Mouse (Mus musculus): ENCODE measurements around the gene B3gnt9. TPM values are rescaled to one million over a fixed set of nuclear protein-coding genes. Genes with fewer than 3 reads are reported as not detected.

B3gnt9 gene
- total and polyA plus RNA-seq, 3 experiments = 0.57 to 4.1 (median 0.66) TPM

- dilution Hi-C loops (cut with MboI; ENCODE audit: extremely low pct_ligation_motif_present, extremely low pct_unique_long_range_greater_than_20kb, low sequenced_read_pairs) (no loop called here), in situ Hi-C loops (cut with MboI; ENCODE audit: low pct_ligation_motif_present, low pct_unique_long_range_greater_than_20kb, low sequenced_read_pairs) (no loop called here)
These were observed 48.1 kb downstream of the B3gnt9 start for GRCm38 (mm10) chr8:105206766-105207275.

DNA sequence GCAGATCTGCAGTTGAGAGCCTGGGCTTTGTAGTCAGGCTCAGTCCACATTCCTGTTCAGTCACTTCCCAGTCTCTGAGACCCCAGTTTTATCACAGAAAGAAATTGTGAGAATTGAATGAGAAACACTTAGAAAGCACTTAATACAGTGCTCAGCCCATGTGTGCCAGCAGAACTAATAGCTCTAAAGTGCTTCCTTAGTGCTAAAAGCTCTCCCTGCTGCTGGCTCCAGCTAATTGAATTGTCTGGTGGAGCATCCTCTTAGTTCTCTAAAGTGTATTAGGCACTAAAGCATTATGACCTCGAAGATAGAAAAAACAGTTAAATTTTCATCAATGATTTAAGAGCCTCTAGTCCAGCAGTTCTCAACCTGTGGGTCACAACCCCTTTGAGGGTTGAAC lies 49.2 kb downstream of the B3gnt9 start:
- dilution Hi-C loops (cut with MboI; ENCODE audit: extremely low pct_ligation_motif_present, extremely low pct_unique_long_range_greater_than_20kb, low sequenced_read_pairs) = no loop called here
- no peak overlapping the region for H3K9ac ChIP-seq (ENCODE audit: insufficient read depth, low read depth)
- no peak overlapping the region for H3K4me3 ChIP-seq (replicated peaks in 1 of 3; ENCODE audit: low read depth in 2 of 3, low read length in 2 of 3, poor library complexity in 1 of 3)
- no peak for TF ChIP-seq CHD1 (IDR thresholded peaks at IDR 0.05; ENCODE audit: low read depth, low read length)
- H3K4me1 ChIP-seq (ENCODE audit: control insufficient read depth in 1 of 2, insufficient read depth in 2 of 2) = no peaks in the 10 kb centered on the region
- DNase-seq (ENCODE audit: extremely low read depth) = no peak
- H3K9me3 ChIP-seq (replicated peaks; ENCODE audit: low read length) = no peaks in the 10 kb centered on the region
- peaks cover 21 to 73% of the 10 kb centered on the region in 2 experiments for H3K36me3 ChIP-seq (replicated peaks in 1 of 2; ENCODE audit: control insufficient read depth in 1 of 2, insufficient read depth in 1 of 2, low read length in 1 of 2)
- H3K27me3 ChIP-seq (replicated peaks) = no peaks in the 10 kb centered on the region
- no peak overlapping the region for H3K27ac ChIP-seq (ENCODE audit: insufficient read depth, low read depth)
- H3K4me2 ChIP-seq (ENCODE audit: insufficient read depth, low read depth, poor library complexity, severe bottlenecking) = no peak overlapping the region
- in situ Hi-C loops (cut with MboI; ENCODE audit: low pct_ligation_motif_present, low pct_unique_long_range_greater_than_20kb, low sequenced_read_pairs) = no loop called here
- no peaks in the 10 kb centered on the region for H3K79me2 ChIP-seq (replicated peaks; ENCODE audit: control insufficient read depth, extremely low read depth, insufficient read depth, poor library complexity, severe bottlenecking)

More at GRCm38 (mm10) chr8:105206766-105207275, 48.1 kb downstream of the B3gnt9 start:
- Histone ChIP-seq H3K4me3 (replicated peaks in 1 of 3; ENCODE audit: low read depth in 2 of 3, low read length in 2 of 3, poor library complexity in 1 of 3) (no peak overlapping the region), H3K79me2 (replicated peaks; ENCODE audit: control insufficient read depth, extremely low read depth, insufficient read depth, poor library complexity, severe bottlenecking) (no peaks in the 10 kb centered on the region), H3K9ac (ENCODE audit: insufficient read depth, low read depth) (no peak overlapping the region), H3K4me1 (ENCODE audit: control insufficient read depth in 1 of 2, insufficient read depth in 2 of 2) (no peaks in the 10 kb centered on the region), H3K9me3 (replicated peaks; ENCODE audit: low read length) (no peaks in the 10 kb centered on the region), H3K4me2 (ENCODE audit: insufficient read depth, low read depth, poor library complexity, severe bottlenecking) (no peak overlapping the region), H3K36me3 (replicated peaks in 1 of 2; ENCODE audit: control insufficient read depth in 1 of 2, insufficient read depth in 1 of 2, low read length in 1 of 2) (peaks cover 19 to 69% of the 10 kb centered on the region in 2 experiments), H3K27me3 (replicated peaks) (no peaks in the 10 kb centered on the region), H3K27ac (ENCODE audit: insufficient read depth, low read depth) (no peak overlapping the region)
- DNase-seq (ENCODE audit: extremely low read depth) = no peak
- TF ChIP-seq EP300 (IDR thresholded peaks at IDR 0.05; ENCODE audit: low read length) (no peak), POLR2AphosphoS2 (IDR thresholded peaks at IDR 0.05; ENCODE audit: low read depth, low read length) (no peak), JUN (IDR thresholded peaks at IDR 0.05; ENCODE audit: insufficient read depth, low read depth, low read length) (no peak), USF1 (IDR thresholded peaks at IDR 0.05; ENCODE audit: low read depth, low read length) (no peak), CHD1 (IDR thresholded peaks at IDR 0.05; ENCODE audit: low read depth, low read length) (no peak), ZMIZ1 (IDR thresholded peaks at IDR 0.05; ENCODE audit: low read depth, low read length) (no peak), MYC (IDR thresholded peaks at IDR 0.05; ENCODE audit: low read depth, low read length) (no peak), KAT2A (IDR thresholded peaks at IDR 0.05; ENCODE audit: insufficient replicate concordance, low read length) (no peak), TBP (conservative IDR thresholded peaks at IDR 0.05; ENCODE audit: low read depth, low read length) (no peak), ZC3H11A (IDR thresholded peaks at IDR 0.05; ENCODE audit: low read depth, low read length) (no peak), ETS1 (conservative IDR thresholded peaks at IDR 0.05; ENCODE audit: low read depth, low read length) (no peak), RCOR1 (conservative IDR thresholded peaks at IDR 0.05; ENCODE audit: low read depth, low read length) (no peak), JUND (conservative IDR thresholded peaks at IDR 0.05; ENCODE audit: low read depth, low read length) (no peak), CTCF (conservative IDR thresholded peaks at IDR 0.05 in 1 of 2, IDR thresholded peaks at IDR 0.05 in 1 of 2; ENCODE audit: low read depth in 2 of 2, low read length in 2 of 2) (no peak), ZKSCAN1 (IDR thresholded peaks at IDR 0.05; ENCODE audit: borderline replicate concordance, low read depth, low read length) (no peak), ELF1 (IDR thresholded peaks at IDR 0.05; ENCODE audit: low read depth, low read length) (no peak), NRF1 (IDR thresholded peaks at IDR 0.05; ENCODE audit: low read depth, low read length) (no peak), ZNF384 (IDR thresholded peaks at IDR 0.05; ENCODE audit: low read depth, low read length) (no peak), TCF12 (IDR thresholded peaks at IDR 0.05; ENCODE audit: low read depth, low read length) (no peak), UBTF (IDR thresholded peaks at IDR 0.05; ENCODE audit: low read depth, low read length) (no peak)

Other genes starting within 250 kb of the B3gnt9 start
Only the 20 nearest of the 22 such genes appear.
- not detected in 2 replicates for gene Ces3a, start 206.6 kb downstream of the B3gnt9 start, total RNA-seq (2012; rRNA removed)
- not detected in 2 replicates for gene Ces3a, start 206.6 kb downstream of the B3gnt9 start, total RNA-seq (2014; rRNA removed)
- gene Ces3a, start 206.6 kb downstream of the B3gnt9 start, polyA plus RNA-seq (2012; ENCODE audit: insufficient read length, low read depth) = not detected in 2 replicates
- not detected in 2 replicates for gene Ces3b, start 171.4 kb downstream of the B3gnt9 start, total RNA-seq (2012; rRNA removed)
- gene Ces3b, start 171.4 kb downstream of the B3gnt9 start, total RNA-seq (2014; rRNA removed) = not detected in 2 replicates
- gene Ces3b, start 171.4 kb downstream of the B3gnt9 start, polyA plus RNA-seq (2012; ENCODE audit: insufficient read length, low read depth) = not detected in 2 replicates
- not detected in 2 replicates for gene Ces4a, start 123.4 kb downstream of the B3gnt9 start, total RNA-seq (2012; rRNA removed)
- not detected in 2 replicates for gene Ces4a, start 123.4 kb downstream of the B3gnt9 start, total RNA-seq (2014; rRNA removed)
- gene Ces4a, start 123.4 kb downstream of the B3gnt9 start, polyA plus RNA-seq (2012; ENCODE audit: insufficient read length, low read depth) = not detected in 2 replicates
- gene Cbfb, start 84.5 kb downstream of the B3gnt9 start, total RNA-seq (2012; rRNA removed) = 49.7 and 70.2 TPM in 2 replicates
- gene Cbfb, start 84.5 kb downstream of the B3gnt9 start, total RNA-seq (2014; rRNA removed) = 170 and 203 TPM in 2 replicates
- 87.9 and 97.7 TPM in 2 replicates for gene Cbfb, start 84.5 kb downstream of the B3gnt9 start, polyA plus RNA-seq (2012; ENCODE audit: insufficient read length, low read depth)
- 10.7 and 11.9 TPM in 2 replicates for gene D230025D16Rik, start 30.0 kb downstream of the B3gnt9 start, total RNA-seq (2012; rRNA removed)
- 19.2 and 21.5 TPM in 2 replicates for gene D230025D16Rik, start 30.0 kb downstream of the B3gnt9 start, total RNA-seq (2014; rRNA removed)
- gene D230025D16Rik, start 30.0 kb downstream of the B3gnt9 start, polyA plus RNA-seq (2012; ENCODE audit: insufficient read length, low read depth) = 13.5 and 14.0 TPM in 2 replicates
- 30.8 and 31.0 TPM in 2 replicates for gene Tradd, start 9.5 kb upstream of the B3gnt9 start, total RNA-seq (2012; rRNA removed)
- gene Tradd, start 9.5 kb upstream of the B3gnt9 start, total RNA-seq (2014; rRNA removed) = 20.4 and 20.7 TPM in 2 replicates
- 18.6 and 24.3 TPM in 2 replicates for gene Tradd, start 9.5 kb upstream of the B3gnt9 start, polyA plus RNA-seq (2012; ENCODE audit: insufficient read length, low read depth)
- 8.6 and 10.5 TPM in 2 replicates for gene Fbxl8, start 9.5 kb upstream of the B3gnt9 start, total RNA-seq (2012; rRNA removed)
- 4.6 and 5.2 TPM in 2 replicates for gene Fbxl8, start 9.5 kb upstream of the B3gnt9 start, total RNA-seq (2014; rRNA removed)
- gene Fbxl8, start 9.5 kb upstream of the B3gnt9 start, polyA plus RNA-seq (2012; ENCODE audit: insufficient read length, low read depth) = 5.4 and 5.9 TPM in 2 replicates
- gene Hsf4, start 14.6 kb upstream of the B3gnt9 start, total RNA-seq (2012; rRNA removed) = 0.08 TPM in 1 of 2 replicates, not detected in the other
- gene Hsf4, start 14.6 kb upstream of the B3gnt9 start, total RNA-seq (2014; rRNA removed) = not detected in 2 replicates
- gene Hsf4, start 14.6 kb upstream of the B3gnt9 start, polyA plus RNA-seq (2012; ENCODE audit: insufficient read length, low read depth) = not detected in 2 replicates
- 0.34 and 0.42 TPM in 2 replicates for gene Nol3, start 21.0 kb upstream of the B3gnt9 start, total RNA-seq (2012; rRNA removed)
- not detected in 2 replicates for gene Nol3, start 21.0 kb upstream of the B3gnt9 start, total RNA-seq (2014; rRNA removed)
- gene Nol3, start 21.0 kb upstream of the B3gnt9 start, polyA plus RNA-seq (2012; ENCODE audit: insufficient read length, low read depth) = 0.31 TPM in 1 of 2 replicates, not detected in the other
- gene 4931428F04Rik, start 34.7 kb upstream of the B3gnt9 start, total RNA-seq (2012; rRNA removed) = 4.7 and 4.8 TPM in 2 replicates
- gene 4931428F04Rik, start 34.7 kb upstream of the B3gnt9 start, total RNA-seq (2014; rRNA removed) = 2.2 and 2.7 TPM in 2 replicates
- 9.1 and 9.4 TPM in 2 replicates for gene 4931428F04Rik, start 34.7 kb upstream of the B3gnt9 start, polyA plus RNA-seq (2012; ENCODE audit: insufficient read length, low read depth)
- gene Exoc3l, start 40.9 kb upstream of the B3gnt9 start, total RNA-seq (2012; rRNA removed) = 10.9 and 12.5 TPM in 2 replicates
- gene Exoc3l, start 40.9 kb upstream of the B3gnt9 start, total RNA-seq (2014; rRNA removed) = 3.9 and 4.4 TPM in 2 replicates
- 6.3 and 7.5 TPM in 2 replicates for gene Exoc3l, start 40.9 kb upstream of the B3gnt9 start, polyA plus RNA-seq (2012; ENCODE audit: insufficient read length, low read depth)
- gene E2f4, start 42.5 kb upstream of the B3gnt9 start, total RNA-seq (2012; rRNA removed) = 51.0 and 62.4 TPM in 2 replicates
- 34.1 and 39.9 TPM in 2 replicates for gene E2f4, start 42.5 kb upstream of the B3gnt9 start, total RNA-seq (2014; rRNA removed)
- 165 and 198 TPM in 2 replicates for gene E2f4, start 42.5 kb upstream of the B3gnt9 start, polyA plus RNA-seq (2012; ENCODE audit: insufficient read length, low read depth)
- gene Elmo3, start 50.4 kb upstream of the B3gnt9 start, total RNA-seq (2012; rRNA removed) = 1.4 and 1.6 TPM in 2 replicates
- gene Elmo3, start 50.4 kb upstream of the B3gnt9 start, total RNA-seq (2014; rRNA removed) = 0.72 and 0.77 TPM in 2 replicates
- 1.3 and 2.4 TPM in 2 replicates for gene Elmo3, start 50.4 kb upstream of the B3gnt9 start, polyA plus RNA-seq (2012; ENCODE audit: insufficient read length, low read depth)
- 1.7 and 1.8 TPM in 2 replicates for gene Lrrc29, start 71.1 kb upstream of the B3gnt9 start, total RNA-seq (2012; rRNA removed)
- 0.73 and 1.4 TPM in 2 replicates for gene Lrrc29, start 71.1 kb upstream of the B3gnt9 start, total RNA-seq (2014; rRNA removed)
- gene Lrrc29, start 71.1 kb upstream of the B3gnt9 start, polyA plus RNA-seq (2012; ENCODE audit: insufficient read length, low read depth) = 1.4 and 1.8 TPM in 2 replicates
- gene Tmem208, start 71.2 kb upstream of the B3gnt9 start, total RNA-seq (2012; rRNA removed) = 88.1 and 113 TPM in 2 replicates
- gene Tmem208, start 71.2 kb upstream of the B3gnt9 start, total RNA-seq (2014; rRNA removed) = 133 and 135 TPM in 2 replicates
- 76.2 and 99.9 TPM in 2 replicates for gene Tmem208, start 71.2 kb upstream of the B3gnt9 start, polyA plus RNA-seq (2012; ENCODE audit: insufficient read length, low read depth)
- 3.1 and 3.5 TPM in 2 replicates for gene Fhod1, start 92.8 kb upstream of the B3gnt9 start, total RNA-seq (2012; rRNA removed)
- 0.81 and 1.8 TPM in 2 replicates for gene Fhod1, start 92.8 kb upstream of the B3gnt9 start, total RNA-seq (2014; rRNA removed)
- gene Fhod1, start 92.8 kb upstream of the B3gnt9 start, polyA plus RNA-seq (2012; ENCODE audit: insufficient read length, low read depth) = 7.4 and 8.1 TPM in 2 replicates
- gene Slc9a5, start 93.7 kb upstream of the B3gnt9 start, total RNA-seq (2012; rRNA removed) = 3.5 and 4.5 TPM in 2 replicates
- 0.72 and 0.95 TPM in 2 replicates for gene Slc9a5, start 93.7 kb upstream of the B3gnt9 start, total RNA-seq (2014; rRNA removed)
- gene Slc9a5, start 93.7 kb upstream of the B3gnt9 start, polyA plus RNA-seq (2012; ENCODE audit: insufficient read length, low read depth) = 3.1 and 3.5 TPM in 2 replicates
- 0.80 and 1.1 TPM in 2 replicates for gene Plekhg4, start 118.1 kb upstream of the B3gnt9 start, total RNA-seq (2012; rRNA removed)
- gene Plekhg4, start 118.1 kb upstream of the B3gnt9 start, total RNA-seq (2014; rRNA removed) = 0.44 and 0.59 TPM in 2 replicates
- gene Plekhg4, start 118.1 kb upstream of the B3gnt9 start, polyA plus RNA-seq (2012; ENCODE audit: insufficient read length, low read depth) = 0.33 and 0.54 TPM in 2 replicates
- gene Kctd19, start 158.3 kb upstream of the B3gnt9 start, total RNA-seq (2012; rRNA removed) = 0.08 TPM in 1 of 2 replicates, not detected in the other
- gene Kctd19, start 158.3 kb upstream of the B3gnt9 start, total RNA-seq (2014; rRNA removed) = not detected in 2 replicates
- 0.22 TPM in 1 of 2 replicates, not detected in the other for gene Kctd19, start 158.3 kb upstream of the B3gnt9 start, polyA plus RNA-seq (2012; ENCODE audit: insufficient read length, low read depth)
- gene Lrrc36, start 158.4 kb upstream of the B3gnt9 start, total RNA-seq (2012; rRNA removed) = 0.34 and 0.38 TPM in 2 replicates
- gene Lrrc36, start 158.4 kb upstream of the B3gnt9 start, total RNA-seq (2014; rRNA removed) = 0.26 TPM in 1 of 2 replicates, not detected in the other
- 0.19 TPM in 2 replicates for gene Lrrc36, start 158.4 kb upstream of the B3gnt9 start, polyA plus RNA-seq (2012; ENCODE audit: insufficient read length, low read depth)